Mouse (Mus musculus): ENCODE measurements at regions not wholly inside any gene's neighbourhood (a gene's known extent, or its start where the extent isn't known, plus 50 kb on each side); places are given as distances from the start of the nearest gene placed in this dataset.

DNA sequence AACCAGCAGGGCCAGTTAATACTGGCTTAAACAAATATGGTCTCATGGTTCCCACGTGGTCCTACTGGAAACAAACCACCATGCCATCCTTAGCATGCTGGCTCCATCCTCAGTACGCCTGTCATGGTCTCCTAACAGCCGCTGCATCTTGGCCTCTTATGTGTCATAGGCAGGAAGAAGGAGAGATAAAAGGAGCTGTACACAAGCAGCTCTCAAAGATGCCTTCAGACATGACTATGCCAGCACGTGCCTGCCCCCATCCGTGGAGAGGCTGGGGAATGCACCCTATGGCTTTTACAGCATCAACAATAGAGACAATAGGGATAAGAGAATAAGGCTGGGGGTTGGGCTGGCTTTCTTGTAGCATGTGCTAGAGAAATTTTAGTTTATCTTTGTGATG, 171.0 kb upstream of the Stt3b start:
- no peak for DNase-seq (ENCODE audit: low read depth, low spot score)

- DNase-seq (ENCODE audit: low read depth, low spot score), result no peak
Measured at GRCm38 (mm10) chr9:115483024-115483423, 172.8 kb upstream of the Stt3b start.

DNA sequence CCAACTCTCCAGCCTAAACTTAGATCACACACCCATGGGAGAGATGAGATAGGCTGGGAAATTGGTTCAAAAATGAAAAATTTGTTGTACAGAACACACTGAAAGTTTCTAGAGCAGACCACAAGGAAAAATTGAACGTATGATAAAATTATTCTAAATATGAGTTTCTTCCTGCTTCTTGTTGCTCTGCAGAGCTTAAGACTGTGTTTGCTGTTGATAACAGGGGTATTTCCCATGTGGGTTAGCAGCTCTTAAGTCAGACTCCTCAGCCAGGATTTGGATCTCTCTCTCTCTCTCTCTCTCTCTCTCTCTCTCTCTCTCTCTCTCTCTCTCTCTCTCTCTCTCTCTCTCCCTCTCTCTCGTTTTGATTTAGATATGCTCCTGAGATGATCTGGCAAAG, 173.5 kb upstream of the Stt3b start:
- DNase-seq (ENCODE audit: low read depth, low spot score), result no peak

DNA sequence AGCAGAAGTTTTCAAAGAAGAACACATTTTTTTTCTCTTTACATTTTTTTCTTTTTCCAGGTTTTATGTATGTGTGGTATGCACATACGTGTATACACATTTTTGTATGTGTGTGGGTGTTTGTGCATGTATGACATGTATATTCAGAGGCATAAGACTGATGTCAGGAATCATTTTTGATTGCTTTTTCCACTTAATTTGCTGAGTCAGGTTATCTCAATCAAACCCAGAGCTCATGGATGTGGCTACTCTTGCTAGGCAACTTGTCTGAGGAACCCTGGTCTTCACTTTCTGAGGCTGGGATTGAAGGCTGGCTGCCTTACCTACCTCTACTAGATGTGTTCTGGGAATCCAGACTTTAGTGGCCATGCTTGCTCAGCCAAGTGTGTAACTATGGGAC, 174.2 kb upstream of the Stt3b start:
- no peak for DNase-seq (ENCODE audit: low read depth, low spot score)

DNA sequence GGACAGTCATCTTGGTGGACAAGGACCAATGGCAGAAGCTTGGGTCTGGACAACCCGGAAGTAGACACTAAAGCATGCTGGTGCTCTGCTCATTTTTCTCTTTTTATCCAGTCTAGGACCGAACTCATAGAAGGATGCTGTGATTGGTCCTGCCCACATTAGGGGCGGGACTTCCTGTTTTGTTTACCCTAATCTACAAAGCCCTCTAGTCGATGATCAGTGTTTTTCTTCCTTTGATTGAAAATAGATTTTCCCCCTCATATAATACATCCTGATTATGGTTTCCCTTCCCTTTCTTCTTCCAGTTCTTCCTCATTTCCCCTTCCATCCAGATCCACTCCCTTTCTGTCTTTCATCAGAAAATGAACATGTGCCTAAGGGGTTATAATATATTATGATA, 175.0 kb upstream of the Stt3b start:
- no peak for DNase-seq (ENCODE audit: low read depth, low spot score)

GRCm38 (mm10) chr9:115487175-115487760, 177.0 kb upstream of the Stt3b start:
- no peak for DNase-seq (ENCODE audit: low read depth, low spot score)

GRCm38 (mm10) chr9:115488913-115489809, 178.9 kb upstream of the Stt3b start:
- no peak for DNase-seq (ENCODE audit: low read depth, low spot score)

DNA sequence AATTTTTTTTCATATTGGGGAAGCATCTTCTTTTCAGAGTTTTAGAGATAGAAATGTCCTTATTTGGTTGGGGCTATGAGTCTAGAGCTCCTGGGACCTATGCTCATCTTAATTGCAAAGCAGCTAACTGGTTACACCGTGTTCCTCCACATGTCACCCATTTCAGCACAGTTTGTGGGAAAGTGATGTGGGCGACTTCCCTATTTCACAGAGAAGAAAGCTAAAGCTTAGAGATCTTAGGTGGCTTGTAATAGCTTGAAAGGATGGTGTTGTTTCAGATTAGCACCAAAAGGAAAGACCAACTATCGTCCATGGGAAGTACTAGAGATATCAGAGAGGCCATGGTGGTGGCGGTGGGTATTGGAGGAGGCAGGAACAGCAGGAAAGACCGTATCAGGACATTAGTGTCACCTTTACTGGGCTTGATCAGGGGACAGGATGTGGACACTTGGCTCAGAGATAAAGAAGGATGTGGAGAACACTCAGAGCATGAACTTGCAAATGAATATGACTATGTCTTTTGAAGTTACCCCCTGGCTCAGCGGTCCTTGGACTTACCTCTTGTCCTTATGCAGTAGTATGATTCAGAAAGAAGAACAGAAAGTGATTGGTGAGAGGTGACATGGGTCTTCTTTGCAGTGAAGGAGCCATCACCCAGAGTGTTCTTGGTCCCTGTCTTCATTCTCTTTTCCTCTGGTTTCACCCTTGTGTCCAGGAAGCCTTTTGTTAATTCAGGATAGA, 182.4 kb upstream of the Stt3b start:
- DNase-seq (ENCODE audit: low read depth, low spot score), result no peak

GRCm38 (mm10) chr9:115493765-115494164, 183.5 kb upstream of the Stt3b start:
- peak; percentile 55 for DNase-seq (ENCODE audit: low read depth, low spot score)

DNA sequence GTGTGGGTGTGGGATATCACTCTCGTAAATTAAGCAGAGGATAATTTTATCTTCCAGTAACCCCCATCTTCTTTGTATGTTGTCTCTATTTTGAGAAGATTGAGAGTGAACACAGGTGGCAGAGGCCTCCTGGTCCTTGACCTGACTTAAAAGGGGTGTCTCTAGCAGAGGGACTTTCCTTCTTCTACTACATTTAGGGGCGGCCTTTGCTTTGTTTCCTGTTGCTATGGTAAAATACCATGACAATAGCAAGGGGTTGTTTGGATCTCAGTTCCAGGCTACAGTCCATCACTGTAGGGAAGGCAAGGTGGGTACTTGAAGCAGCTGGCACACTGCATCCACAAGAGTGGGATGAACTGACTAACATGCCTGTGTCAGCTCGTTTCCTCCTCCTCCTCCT, 189.3 kb upstream of the Stt3b start:
- DNase-seq (ENCODE audit: low read depth, low spot score), result no peak

DNA sequence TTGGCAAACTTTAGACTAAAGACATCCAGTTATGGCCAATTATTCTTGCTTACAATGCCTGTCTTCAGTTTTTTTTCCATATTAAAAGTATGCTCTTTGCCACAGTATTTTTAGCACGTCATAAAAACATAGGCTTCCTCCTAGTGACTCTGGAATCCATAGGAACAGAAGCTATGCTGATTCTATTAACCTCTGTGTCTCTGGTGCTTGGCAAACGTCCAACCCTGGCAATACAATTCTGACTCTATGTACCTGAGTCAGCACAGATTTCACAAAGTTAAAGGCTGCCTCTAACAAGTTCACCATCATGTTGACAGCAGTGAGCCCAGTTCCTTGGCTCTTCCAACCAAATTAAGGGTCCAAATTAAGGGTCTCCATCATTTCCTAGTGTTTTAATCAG, 194.6 kb upstream of the Stt3b start:
- no peak for DNase-seq (ENCODE audit: low read depth, low spot score)

DNA sequence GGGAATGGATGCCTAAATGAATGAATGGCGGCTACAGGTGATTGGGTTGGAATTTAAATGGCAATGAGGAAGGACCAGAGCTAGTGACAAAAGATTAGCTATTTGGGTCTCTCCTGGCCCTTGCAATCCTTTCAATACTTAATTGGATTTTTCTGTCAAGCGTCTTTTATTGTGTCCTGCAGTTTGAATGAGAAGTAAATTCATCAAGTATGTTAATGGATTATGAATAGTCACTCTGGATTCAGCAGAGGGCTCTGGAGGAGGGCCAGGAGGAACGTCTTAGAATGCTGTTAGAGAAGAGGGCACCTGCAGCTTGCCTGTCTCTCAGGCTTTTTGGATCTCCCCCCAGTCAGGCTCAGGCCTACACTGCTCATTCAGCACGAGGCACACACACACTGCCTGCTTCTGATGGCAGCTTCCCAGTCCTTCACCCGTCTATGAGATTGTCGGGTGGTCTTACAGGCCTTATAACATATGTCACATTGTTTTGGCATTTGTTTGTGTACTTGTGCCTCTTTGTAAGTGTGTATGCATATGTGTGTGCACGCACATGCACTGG, 197.0 kb upstream of the Stt3b start:
- no peak for DNase-seq (ENCODE audit: low read depth, low spot score)

DNA sequence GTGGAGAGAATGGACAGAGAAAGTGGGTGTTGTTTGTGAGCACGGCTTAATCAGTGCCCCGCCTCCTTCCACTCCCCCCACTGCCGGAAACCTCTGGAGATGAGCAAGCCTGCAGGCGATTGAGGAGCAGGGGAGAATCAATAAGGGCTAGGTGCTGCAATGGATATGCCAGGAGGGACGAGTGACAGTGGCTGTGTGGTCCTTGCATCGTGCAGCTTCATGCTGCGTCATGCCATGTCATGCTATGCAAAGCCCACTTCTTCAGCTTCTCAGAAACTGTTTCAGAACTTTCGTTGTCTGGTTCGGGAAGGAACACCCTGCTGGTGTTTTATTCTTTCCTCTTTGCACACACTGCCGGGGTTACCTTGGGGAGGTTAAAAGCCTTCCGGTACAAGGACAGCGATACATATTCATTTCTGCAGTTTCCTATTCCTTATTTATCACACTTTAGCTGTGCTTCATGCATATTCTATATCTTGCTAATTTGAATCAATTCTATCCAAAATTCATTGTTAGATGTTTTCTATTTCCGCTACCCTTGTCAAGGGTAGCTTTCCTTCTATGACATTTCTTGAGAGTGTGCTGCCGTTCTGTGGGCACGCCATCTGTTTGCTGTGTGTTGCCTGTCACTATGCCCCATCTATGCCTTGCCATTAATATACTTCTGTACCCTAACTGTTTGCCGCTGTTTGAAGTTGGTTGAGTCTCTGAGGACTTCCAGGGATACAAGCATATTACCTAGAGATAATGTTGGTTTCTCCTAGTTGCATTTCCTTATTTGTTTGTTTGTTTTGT, 202.8 kb upstream of the Stt3b start:
- DNase-seq (ENCODE audit: low read depth, low spot score), result no peak

- DNase-seq (ENCODE audit: low read depth, low spot score), result no peak
Measured at GRCm38 (mm10) chr9:115517903-115518302, 207.7 kb upstream of the Stt3b start.

DNA sequence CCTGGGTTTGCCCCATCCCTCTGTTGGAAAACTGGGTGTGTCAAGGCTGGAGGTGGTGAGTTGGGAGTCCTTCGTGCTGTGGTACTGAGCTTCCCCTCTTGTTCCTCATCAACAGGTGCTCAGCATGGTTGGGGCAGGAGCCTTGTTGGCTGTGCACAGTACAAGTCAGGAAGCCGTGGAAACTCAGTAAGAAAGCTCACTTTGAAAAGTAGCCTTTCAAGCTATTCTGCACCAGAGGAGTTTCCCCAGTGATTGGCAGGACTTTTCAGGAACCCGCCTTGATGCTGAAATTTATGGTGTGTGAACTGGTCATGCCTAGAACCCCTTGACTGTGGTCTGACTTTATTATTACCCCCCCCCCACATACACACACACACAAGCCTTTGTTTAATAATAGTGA, 213.9 kb upstream of the Stt3b start:
- no peak for DNase-seq (ENCODE audit: low read depth, low spot score)

DNA sequence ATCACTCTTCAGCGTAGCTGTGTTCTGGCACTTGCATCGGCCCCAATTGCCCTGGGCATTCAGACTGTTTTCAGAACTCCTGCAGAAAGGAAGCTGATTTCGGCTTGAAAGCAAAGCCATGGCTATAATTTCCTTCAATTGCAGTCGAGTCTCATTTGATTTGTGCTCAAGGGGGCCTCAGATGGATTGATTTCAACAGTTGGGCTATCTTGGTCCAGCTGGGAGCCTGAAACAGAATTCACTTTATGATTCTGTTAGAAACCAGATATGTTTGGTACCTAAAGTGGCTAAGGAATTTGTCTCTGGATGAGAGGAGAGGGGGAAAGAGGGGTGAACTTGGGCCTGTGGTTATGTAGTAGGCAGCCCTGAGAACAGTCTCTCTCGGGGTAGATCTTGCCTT, 214.4 kb upstream of the Stt3b start:
- DNase-seq (ENCODE audit: low read depth, low spot score), result no peak

DNA sequence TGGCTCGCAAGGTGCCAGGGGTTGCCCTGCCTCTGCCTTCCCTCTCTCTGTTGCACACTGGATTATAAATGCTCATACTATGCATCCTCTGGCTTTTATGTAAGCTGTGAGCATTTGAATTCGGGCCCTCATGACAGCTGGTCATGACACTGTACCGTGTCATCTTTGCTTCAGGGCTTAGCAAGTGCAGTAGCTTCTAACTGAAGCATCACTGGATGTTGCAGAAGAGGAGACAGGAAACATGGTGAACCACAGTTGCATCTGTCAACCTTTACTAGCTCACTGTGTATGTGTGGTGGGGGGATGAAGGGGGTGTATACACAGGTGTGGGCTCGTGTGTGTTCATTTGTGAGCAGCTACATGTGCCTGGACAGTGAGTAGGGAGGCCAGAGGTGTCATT, 216.1 kb upstream of the Stt3b start:
- DNase-seq (ENCODE audit: low read depth, low spot score), result no peak

DNA sequence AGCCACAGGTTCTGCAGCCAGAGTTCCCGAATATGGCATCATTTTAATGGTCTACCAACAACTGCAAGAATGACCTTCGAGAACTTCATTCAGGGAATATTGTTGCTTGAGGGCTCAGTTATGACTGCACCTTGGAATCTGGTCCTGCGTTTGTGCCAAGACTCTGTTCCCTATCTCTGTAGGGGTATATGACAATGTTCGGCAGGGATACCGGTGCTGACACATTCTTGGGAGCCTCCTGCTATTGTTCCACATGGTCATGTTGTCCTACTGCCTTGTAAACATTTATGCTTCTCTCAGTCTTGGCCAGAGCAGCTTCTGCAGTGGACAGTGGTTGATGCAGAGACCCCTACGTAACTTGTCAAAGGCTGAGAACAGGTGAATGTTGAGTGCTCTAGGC, 216.8 kb upstream of the Stt3b start:
- DNase-seq (ENCODE audit: low read depth, low spot score), result no peak

GRCm38 (mm10) chr9:115534198-115534597, 224.0 kb upstream of the Stt3b start:
- DNase-seq (ENCODE audit: low read depth, low spot score), result no peak

- DNase-seq (ENCODE audit: low read depth, low spot score), result no peak
Measured at GRCm38 (mm10) chr9:115543665-115544064, 233.4 kb upstream of the Stt3b start.

- DNase-seq (ENCODE audit: low read depth, low spot score), result no peak
Measured at GRCm38 (mm10) chr9:115545178-115545577, 235.0 kb upstream of the Stt3b start.

DNA sequence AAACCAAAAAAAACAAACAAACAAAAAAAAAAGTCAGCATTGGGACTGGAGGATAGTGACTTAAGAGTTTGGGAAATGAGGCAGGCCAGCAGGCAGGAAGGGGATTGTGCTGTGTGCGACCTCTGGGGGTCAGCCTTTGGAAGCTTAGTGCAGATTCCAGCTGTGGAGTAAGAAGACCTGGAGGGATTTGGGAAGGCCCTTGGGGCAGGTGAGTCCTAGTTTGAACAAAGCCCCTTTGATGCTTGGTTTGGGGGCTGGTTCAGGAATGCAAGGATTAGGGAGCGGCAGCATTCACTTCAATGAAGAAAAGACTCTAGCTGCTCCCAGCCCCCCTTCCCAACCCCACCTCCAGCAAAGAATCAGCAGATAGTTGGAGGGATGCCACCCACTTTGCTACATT, 235.6 kb upstream of the Stt3b start:
- no peak for DNase-seq (ENCODE audit: low read depth, low spot score)
